Mouse (Mus musculus) c-Kit-positive CD71-negative TER-119-negative erythroid progenitor cells, embryonic 14.5 days (primary cell): ENCODE results near the gene Emb.

Experiments used
- DNase-seq: peaks from one replicate; pipeline ENCODE4 v3.0.0-alpha.2; 2013; ENCODE audit warnings: low read depth

Emb gene

DNA sequence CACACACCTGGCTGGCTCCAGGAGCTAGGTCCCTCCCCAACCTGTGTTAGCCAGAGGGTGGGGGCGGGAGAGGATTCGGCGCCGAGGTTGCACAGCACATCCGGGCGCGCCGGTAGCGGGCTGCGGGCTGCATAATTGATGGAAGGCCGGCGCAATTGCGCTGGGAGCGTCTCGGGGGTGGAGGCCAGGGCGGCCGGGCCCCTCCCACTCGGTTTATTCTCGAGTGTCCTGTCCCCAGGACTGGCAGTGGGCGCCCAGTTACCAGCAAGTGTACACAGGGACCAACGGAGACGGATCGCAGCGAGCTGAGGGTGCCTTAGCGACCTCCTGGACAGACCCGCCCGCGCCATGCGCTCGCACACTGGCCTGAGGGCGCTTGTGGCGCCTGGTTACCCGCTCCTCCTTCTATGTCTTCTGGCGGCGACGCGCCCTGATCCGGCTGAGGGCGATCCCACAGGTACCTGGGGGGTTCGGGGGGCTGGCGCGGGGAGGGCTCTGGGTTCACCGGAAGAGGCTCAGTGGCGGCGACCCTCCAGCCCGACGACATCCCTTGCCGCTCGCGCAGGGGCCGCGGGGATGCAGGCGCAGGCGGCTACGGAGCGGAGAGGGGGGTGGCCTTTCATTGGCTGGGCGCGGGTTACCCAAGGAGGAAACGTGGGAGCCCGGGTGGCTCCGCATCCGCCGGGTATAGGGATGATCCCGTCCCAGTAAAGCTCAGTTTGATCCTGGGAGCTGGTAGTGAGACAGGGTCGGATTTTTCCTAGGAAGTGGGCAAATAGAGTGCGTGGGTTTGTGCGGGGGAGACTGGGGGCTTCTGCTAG lies 12.4 kb downstream of the Emb start, which contains the start of gene Gm17509:
Gm17509 (minus strand) TSS at position 575 of the 821 bp plus-strand sequence.
- no peak for DNase-seq

DNA sequence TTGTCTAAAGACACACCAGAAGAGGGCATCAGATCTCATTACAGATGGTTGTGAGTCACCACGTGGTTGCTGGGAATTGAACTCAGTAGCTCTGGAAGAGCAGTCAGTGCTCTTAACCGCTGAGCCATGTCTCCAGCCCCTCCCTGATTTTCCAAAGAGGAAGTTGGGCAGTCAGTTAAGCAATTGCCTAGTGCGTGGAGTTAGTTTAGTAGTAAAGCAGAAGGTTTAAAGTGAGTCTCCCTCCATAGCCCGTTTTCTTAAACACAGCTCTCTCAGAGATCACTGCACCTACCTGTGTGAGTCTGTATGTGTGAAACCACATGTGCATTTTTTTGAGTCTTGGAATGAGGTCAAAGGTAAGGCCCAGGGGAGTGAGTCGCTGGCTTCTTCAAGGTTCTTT lies 14.8 kb downstream of the Emb start:
- no peak for DNase-seq

DNA sequence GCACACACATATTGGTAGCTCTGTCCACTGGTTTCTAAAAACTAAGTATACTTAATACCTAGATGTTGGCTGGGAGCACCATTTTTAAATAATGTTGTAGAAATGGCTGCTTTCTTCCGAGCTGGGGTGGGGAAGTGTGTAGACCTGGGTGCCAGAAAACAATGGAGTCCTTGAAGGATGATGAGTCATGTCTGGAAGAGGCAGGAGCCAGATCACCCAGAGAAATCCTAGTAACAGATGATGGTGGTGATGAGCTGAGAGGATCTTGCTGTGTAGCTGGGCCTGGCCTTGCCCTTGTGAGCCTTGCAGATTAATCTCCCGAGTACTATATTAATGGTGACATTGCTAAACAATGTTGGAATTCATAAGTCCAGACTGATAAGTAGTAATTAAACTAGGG lies 16.6 kb downstream of the Emb start:
- DNase-seq = no peak

DNA sequence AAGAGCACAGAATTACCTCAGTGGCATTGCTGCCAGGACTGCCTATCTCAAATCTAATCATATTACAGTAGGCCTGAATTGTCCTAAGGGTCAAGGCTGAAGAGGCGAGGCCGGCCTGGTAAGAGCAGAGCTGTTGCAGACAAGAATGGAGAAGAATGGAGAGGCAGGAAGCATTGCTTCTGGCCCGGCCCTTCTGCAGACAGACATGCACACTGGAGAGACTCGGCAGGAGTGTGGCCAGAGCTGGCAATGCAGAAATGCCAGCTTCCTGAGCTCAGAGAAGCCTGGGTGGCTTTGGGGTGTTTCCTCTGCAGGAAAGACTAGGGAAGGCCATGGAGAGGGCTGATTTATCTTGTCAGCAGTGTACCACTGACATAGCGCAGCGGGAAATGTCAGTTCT lies 17.2 kb downstream of the Emb start:
- DNase-seq = no peak

DNA sequence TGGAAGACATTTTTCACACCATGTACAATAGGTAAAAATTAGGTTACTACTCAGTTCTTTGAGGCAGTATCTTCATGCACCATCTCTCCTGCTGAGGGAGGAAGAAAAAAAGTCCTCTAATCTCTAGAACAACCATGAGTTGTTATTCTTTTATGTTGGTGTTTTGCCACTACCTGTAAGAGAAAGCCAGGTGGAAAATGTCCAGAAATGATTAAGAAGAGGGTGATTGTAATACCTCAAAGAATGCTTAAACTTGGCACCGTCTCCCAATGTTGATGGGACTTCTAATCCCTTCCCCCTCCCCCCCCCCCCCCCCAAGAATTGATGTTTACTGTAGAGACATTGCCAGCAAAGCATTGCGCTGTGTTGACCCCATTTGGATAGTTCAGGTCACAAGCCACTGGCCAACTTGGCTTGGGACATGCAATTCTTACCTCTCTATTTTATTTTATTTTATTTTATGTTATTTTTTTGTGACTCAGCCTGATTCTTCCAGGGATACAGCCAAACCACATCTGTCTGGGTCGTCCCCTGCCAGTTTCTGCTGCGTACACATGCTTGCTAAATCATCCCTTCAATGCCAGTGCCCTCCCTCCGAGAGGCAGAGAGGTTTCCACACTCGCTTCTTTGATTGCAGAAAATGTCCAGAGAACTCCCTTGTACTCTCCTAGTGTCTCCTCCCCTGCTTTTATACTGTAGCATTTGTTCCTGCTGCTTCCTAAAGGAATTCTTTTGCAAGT lies 22.2 kb downstream of the Emb start:
- DNase-seq = no peak

DNA sequence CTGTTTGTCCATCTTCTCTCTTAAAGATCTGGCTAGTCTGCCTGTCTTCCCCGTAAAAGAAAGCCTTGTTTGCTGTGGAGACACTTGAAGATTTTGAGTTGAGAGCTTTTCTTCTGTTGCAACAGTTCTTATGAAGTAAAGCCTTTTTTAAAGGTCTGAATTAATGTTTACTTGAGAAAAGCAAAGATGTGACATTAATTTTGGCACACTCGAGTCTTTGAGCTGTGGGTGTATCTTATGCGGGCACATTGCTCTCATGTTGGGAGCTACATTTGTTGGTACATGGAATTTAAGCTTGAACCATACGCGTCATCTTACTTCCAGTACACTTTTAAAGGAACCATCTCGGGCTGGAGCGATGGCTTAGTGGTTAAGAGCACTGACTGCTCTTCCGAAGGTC lies 25.5 kb downstream of the Emb start:
- no peak for DNase-seq

DNA sequence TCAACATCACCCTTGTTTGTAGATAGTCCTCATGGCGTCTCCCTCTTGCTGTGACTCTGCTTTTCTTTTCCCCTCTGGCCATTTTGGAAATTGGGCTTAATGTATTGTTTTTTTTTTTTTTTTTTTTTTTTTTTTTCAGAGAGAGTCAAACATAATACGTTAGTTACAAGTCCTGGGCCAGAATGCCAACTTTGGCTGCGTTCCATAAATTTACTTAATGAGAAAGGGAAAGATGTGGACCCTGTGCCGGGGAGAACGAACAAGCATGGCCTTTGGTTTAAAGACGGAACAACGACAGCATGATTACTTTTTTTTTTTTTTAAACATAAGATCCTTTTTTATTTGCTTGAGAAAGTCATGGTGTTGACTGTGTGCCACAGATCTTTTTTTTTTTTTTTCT lies 26.1 kb downstream of the Emb start:
- no peak for DNase-seq

DNA sequence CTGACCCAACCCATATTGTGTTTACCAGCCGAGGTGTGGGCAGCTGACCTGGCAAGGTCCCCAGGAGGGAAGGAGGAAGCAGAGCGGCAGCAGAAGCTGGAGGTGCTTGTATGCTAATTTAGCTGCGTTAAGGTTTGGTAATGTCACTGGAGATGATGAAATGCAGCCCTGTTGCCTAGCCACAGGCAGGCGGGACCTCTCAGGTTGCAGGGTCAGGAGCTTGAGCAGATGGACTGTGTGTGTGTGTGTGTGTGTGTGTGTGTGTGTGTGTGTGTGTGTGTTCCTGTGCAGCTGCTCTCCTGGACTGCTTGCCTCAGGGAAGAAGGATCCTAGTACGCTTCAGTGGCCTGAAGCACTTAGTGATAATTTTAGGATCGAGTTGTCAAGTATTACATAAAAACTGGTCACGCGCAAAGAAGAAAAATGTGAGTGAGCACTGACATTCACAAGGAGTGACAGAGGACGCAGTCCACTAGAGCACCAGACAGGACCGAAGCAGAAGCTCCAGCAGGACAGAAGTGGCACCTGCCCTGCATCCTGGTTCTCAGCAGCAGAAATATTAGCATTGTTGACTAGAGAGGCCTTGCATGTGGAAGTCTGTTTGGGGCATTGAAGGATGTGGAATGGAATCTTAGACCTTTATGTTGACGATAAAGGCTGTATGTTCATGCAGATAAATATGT lies 27.3 kb downstream of the Emb start:
- DNase-seq = no peak

DNA sequence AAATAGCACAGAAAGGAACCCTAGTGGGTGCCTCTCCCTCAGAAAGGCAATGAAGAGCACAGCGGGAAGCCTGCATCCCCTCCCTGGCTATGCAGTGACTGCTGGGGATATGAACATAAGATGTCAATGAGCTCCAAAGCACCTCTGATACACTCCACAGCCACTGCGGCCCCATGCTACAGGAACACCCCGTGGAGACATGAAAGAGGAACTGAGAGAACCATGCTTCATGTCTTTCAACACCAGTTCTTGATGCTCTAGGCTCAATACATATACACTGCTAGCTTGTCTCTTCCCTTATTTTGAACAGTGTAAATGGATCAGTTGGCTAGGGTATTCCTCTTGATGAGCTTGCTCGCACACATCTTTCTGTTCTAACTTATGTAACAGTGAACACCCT lies 28.8 kb downstream of the Emb start:
- no peak for DNase-seq

DNA sequence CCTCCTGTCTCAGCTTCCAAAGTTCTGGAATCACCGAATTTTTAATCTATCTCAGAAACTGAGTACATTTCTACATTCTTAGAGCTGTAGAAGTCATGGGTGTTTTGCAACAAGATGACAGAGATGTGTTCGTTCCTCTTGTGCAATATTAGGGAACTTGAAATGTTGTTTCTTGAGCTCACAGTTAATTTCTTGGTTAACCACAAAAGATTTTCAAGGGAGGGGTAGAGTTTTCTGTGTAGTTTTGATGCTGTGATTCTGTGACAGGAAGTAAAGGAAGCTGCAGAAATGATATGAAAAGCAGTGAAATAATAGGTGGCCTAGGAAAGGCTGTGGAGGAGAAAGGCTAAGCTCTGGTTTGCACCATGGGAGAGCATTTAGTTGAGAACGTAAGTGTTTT lies 33.7 kb downstream of the Emb start:
- DNase-seq = no peak

DNA sequence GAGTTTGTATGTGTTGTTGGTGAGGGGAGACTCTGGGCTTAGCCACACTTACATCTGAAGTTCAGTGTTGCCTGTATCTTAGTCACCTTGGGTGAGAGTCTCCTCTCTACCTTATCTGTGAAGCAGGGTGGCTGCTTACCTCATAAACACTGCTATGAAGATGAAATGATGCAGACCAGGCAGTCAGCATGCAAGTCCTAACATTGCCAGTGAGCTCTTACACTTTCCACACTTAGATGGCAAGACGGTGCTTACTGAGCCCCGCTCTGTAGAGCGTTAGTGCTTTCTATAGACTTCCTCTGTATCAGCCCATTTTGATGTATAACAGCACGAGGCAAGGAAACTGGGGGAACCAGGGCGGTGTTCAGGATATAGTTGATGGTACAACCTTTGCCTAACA lies 34.3 kb downstream of the Emb start:
- no peak for DNase-seq

DNA sequence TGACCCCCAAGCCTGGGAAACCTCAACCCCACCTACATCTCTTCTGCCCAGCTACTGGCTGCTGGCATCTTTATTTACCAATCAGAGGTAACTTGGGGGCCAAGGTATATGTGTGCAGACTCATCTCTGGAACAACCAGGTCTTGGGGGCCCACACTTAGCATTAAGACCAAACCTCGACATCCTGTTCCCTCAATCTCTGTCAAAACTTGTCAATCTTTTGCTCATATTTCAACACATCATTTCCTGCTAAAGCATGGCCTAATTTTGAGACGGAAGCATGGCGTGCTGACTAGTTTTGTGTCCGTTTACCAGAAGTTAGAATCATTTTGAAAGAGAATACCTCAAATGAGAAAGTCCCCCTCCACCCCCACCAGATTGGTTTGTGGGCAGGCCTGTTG lies 52.4 kb downstream of the Emb start:
- no peak for DNase-seq

DNA sequence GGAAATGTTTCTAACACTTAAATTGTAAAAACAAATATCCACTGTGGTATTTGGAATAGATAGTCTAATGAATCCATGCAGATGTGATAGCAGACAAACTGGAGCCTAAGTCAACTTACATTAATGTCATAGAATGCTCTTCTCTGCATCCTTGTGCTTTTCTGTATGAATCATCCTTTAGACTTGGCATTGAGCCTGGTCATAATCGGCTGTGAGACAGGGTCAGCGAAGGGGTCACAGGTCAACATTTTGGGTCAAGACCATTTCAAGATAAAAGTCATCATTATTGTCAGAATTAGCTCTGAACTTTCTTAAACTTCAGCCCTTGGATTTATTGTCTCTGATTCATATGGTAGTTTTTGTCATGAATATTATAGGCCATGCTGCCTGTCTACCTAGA lies 57.8 kb downstream of the Emb start:
- DNase-seq = no peak

DNA sequence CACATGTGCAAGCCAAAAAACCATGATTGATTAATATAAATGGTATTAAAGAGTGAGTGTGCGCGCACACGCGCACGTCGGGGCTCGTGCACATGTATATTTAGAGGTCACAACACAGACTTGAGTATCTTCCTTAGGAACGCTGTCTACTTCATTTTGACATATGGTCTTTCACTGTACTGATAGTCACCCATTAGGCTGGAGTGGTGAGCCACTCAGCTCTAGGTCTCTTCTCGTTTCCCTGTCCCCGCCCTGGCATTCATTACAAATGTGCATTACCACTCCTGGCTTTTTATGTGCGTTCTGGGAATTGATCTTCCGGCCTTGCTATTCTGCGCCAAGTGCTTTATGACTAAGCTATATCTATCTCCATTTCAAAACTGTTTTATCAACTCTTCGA lies 59.6 kb downstream of the Emb start:
- no peak for DNase-seq

DNA sequence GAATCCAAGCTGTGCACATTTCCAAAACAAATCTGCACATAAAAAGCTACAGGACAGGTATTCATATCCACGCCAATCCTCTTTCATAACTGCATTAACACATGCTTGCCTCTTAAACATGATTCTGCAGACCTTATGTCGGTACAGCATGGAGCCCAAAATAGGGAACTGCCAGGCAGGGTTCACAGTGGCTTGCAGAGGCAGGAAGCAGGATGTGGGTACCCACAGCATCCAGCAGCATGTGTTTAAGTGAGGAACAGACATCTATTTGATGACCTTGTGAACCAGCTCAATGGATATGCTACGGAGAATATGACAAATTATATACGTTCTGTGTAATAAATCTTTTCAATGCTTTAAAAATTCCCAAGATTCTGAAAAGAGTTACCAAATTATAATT lies 75.7 kb downstream of the Emb start:
- peak; percentile 44 for DNase-seq

DNA sequence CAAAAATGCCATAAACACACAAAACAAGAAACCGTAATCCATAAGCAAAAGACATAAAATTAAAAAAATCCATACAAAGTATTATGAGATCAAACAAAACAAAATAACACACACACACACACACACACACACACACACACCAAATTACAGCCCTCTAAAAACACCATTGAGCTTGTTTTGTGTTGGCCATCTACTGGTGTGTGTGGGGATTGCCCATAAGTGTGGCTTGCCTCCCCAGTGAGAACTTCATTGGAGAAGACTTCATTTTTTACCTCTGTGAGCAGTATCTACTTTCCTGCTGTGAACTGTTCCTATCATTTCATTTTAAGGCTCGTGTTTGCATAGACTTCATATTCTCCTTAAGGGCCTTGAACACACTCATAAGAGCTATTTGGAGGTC lies 78.6 kb downstream of the Emb start:
- no peak for DNase-seq

DNA sequence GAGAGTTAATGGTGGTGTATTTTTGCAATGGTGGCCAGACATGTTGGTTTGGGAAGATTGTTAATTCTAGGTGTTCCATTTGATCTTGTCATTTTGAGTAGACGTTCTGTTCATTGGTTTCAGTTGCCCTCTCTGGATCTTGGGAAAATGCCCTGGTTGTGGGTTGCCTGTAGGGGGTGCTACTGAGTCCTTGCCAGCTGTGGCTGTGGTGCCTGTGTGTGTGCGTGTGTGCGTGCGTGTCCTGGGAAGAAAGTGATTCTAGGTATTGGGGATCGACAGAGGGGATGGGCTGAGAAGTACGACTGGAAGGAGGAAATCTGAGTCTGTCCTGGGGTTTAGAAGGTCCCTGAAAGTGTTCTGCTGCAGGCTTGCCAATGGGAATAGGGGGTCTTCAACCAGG lies 79.1 kb downstream of the Emb start:
- no peak for DNase-seq

DNA sequence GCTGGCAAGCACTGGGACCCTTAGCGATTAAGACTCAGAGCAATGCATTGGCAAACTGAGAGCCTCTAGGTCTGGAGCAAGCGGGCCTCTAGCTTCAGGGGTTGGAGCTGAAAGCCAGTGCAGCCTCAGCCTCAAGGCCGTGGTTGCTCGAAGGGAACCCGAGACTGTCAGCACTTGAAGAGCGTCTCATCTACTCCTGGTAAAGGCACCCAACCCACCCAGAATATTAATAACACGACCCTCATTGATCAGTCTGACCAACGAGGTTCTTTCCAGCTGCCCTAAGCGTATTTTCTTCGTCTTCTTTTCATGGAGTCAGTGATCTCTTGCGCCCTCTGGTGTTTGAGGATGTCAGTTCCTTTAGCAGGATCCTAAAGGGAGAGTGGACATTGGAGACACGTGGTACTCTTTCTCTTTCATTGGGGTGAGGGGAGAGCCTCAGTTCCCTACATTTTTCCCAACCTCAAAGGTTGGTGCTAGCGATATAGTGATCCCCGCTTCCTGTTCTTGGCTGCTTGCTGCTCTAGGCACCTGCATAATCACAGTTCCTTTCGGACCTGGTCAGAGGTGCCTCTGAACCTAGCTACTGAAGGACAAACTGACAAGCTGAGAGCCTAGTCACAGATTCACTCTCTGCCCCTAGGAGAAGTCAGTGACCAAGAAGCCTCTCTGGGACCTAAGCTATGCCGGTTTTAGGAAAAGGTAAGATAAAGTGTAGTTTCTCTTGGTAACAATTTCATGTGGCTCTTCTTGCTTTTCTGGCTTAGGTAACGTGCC lies 81.3 kb downstream of the Emb start:
- peak; percentile 67 for DNase-seq

DNA sequence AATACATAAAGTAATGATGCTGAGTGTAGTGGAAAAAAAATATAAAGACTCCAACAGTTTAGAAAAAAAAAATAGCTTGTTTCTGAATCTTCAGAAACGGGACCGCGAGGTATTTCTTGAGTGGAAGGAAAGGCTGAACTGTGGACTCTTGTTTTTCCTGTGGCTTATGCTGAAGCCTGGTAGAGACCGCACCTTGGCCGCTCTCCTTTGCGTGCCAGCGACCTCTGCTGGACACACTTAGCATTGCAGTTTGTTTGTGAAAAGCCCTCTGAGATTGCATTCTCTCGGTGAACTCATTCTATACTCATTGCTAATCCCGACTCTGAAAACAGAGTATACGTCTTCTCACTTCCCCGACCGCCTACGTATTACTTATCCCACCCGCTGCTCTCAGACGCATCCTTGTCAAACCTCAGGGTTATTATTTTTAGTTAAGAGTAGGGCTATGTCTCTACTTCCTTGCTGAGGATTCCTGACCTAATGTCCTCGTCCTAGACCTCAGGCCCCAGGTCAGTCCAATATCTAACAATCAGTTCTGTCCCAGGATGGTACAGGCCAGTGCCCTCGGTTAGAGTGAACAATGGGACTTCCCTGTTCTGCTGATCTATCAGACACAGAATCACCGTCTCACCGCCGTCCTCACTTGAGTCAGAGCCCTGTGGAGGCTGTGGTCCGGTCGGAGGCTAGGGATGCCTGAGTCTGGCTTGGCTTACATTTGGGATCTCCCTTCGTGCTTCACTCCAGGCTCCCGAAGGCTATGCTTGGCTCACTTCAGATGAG lies 103.3 kb downstream of the Emb start:
- peak; percentile 67 for DNase-seq
